Mouse (Mus musculus) B cell, adult 2 months (primary cell): Measurements from ENCODE around the gene Pla2g3.

Source experiments
- DNase-seq, 2 experiments: peaks; one replicate each; pipeline ENCODE4 v3.0.0; 2022

Pla2g3 gene

DNA sequence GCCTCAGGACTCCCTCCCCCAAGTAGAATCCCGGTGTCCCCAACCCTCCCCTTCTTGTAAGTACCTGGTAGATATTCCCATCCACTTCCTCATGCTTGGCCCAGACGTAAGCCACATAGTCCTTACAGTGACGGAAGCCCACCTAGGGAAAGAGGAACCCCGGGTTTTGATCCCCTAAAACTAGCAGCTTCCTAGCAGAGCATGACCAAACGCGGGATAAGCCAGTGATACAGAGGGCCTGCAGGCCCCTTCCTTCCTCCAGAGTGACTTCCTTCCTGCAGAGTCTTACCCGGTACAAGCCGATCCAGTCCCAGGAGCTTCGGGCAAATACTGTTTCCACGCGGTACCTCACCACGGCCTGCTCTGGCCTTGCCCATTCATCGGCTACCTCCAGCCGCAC lies 7.4 kb downstream of the Pla2g3 start:
- DNase-seq = no peak

DNA sequence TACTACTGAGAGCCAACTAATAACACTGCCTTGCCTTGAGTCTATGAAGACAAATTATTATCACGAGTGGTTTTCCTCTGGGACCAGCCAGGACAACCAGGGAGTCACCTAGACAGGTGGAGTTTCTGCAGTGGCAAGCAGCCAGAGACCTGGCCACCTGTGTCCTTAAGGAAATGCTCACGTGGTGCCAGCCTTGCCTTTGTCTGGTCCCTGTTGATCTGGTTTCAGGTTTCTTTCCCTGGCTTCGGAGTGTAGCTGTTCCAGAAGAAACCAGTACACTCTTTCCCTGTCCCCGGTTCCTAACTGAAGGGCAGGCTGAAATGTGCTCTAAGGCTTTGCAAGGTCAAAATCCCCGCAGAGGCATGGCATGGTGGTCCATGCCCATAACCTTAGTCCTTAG lies 8.7 kb downstream of the Pla2g3 start:
- DNase-seq = no peak

DNA sequence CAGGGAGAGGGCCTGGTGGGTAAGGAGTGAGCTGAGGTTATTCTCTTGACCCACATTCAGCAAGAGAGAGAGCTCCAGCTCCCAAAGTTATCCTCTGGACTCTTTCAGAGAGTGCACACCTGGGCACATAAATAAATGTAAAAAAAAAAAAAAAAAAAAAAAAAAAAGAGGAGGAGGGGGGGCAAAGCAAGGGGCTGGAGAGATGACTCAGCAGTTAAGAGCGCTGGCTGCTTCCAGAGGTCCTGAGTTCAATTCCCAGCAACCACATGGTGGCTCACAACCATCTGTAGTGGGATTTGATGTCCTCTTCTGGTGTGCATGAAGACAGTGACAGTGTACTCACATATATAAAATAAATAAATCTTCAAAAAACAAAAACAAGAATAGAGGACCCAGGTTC lies 9.2 kb downstream of the Pla2g3 start:
- DNase-seq = no peak

DNA sequence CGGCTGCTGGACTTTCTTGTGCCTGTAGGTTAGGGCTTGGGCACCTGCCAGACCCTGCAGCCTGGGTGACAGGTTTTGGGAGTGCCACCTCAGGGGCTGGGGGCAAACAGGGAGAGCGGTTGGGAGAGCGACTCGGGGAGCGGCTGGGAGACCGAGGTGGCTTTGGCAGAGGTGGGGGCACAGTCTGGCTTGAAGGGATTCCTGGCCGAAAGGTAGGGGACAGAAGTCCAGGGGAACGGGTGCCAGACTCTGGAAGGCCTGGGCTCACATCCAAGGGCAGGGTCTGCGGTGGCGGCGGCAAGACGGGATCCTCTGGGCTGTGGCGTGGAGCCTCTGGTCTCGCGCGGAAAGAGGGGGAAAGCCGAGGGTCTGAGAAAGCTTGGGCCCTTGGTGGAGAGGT lies 14.0 kb downstream of the Pla2g3 start:
- no peak for DNase-seq

DNA sequence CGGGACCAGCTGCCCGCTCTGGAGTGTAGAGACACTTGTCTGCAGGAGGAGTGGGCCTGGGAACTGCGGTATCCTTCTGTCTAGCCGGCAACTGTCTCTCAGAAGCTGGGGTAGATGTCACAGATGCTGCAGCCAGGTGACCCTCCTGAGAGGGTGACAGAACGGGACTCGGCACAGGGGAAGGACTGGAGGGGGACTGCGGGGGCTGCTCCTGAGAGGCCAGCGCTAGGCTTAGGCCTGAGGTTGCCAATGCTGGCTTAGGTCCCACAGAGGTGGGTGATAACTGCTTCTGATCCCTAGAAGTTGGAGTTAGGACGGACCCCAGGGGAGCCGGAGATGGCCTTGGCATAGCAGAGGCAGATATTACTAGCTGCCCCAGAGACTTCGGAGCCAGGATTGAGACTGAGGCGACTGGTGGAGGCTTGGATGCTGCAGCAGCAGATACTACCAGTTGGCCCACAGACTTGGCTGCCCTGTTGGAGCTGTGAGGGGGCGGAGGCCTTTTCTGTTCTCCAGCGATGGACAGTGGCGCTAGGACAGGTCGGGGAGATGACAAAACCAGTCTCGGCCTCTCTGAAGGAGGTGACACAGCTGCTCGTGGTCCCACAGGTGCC lies 14.5 kb downstream of the Pla2g3 start:
- DNase-seq = no peak

DNA sequence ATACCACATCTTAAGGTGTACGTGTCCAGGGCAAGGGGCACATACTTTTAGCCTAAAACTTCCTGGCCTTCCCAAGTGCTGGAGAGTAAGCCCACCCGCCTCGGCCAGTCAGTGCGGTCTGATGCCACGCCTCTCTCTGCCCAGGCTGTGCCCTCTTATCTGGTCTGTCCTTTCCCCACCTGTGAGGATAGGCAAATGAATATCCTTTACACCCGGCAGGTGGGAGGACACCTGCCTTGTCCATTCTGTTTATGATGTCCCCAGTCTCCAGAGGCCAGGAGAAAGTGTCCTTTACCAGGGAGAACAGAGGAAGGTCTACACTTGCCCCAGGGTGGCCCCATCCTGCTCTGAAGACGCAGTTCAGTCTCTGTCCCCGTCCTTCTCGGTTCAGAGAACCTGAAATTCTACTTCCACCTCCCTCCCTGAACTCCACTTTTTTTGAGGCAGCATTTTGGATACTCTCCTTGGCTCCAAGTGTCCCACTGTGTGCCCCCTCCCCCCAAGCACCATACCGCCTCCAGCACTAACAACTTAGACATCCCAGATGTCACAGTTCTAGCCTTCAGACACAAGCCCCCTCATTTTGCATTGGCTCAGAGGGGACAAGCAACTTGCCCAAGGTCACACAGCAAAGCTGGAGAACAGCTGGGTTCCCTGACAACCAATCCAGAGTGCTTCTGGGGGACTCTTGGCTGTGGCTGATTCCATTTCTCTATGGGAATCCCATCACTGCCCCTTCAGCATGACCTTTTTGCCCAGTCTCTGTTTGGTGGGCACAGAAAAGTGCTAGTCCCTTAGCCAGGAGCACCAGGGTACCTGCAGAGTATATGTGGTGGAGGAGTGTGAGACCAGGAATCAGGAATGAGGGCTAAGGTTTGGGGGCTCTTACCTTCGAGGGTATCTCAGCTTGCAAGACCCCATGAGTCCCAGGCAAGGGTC lies 15.9 kb downstream of the Pla2g3 start:
- no peak for DNase-seq

DNA sequence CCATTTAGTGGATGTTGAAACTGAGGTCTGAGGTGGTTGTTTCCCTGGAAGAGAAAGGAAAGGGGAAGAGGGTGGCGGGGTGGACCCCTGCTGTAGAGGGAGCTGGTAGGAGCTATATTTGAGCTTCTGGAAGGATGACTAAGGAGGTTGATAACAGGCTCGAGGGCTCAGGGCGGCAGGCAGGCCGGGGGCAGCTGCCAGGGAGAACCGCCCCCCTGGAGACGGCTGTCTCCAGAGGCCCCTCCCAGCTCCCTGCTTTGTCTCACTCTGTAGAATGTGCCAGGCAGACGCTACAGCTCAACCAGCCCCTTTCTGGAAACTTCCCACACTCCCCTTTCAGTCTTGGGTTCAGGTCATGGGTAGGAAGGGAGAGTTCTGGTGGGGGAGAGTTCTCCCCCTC lies 20.1 kb downstream of the Pla2g3 start:
- no peak for DNase-seq

DNA sequence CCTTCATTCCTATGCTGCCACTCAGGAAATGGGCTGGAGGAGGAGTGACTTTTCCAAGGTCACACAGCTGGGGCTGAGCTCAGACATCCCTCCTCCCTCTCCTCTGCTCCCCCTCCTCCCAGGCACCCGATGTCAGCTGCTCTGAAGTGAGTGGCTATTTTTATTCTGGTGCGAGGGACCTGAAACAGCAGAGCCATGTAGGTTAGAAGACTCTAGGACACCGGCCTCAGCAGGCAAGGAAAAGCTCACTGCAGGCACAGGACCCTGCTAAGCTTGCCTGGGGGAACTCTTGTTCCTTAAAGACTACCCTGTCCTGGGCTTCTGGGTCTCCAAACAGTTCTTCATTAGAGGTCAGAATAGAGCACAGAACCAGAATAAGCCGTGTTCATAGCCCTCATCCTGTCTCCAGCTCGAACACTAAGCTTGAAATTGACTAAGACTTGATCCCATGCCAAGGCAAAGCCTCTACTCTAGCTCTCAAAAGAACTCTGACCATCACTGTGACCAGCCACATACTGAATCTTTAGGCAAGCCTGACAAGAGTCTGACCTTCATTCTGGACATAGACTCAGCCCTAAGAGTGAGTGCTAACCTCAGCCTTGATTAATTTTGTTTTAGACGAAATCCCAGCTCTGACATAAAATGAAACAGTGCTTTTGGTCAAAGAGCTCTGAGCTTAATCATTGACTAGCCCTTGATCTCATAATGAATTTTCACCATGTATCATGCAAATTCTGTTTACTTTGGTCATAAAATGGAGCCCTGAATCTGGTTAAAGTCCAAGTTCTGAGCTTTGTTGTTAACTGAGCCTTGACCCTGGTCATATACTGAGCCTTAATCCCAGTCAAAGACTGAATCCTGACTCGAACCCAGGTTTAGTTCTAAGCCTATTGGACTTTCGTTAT lies 21.3 kb downstream of the Pla2g3 start:
- DNase-seq = no peak

DNA sequence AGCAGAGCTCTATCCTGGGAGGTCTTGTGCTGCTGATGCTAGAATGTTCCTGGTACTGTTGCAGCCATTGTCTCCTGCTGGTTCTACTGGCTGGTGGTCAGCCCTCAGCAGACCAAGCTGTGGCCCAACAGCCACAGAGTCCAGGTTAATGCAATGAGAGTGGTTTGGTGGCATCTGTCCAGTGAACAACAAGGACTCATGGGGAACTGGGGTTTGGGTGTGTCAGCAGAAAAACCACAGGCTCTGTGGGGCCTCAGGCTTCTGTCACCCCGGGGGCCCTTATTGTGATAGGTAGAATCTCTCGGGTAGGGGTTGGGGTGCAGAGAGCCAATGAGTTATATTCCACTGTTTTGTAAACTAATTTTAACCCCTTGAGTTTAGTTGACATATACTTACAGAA lies 22.2 kb downstream of the Pla2g3 start:
- DNase-seq = no peak

DNA sequence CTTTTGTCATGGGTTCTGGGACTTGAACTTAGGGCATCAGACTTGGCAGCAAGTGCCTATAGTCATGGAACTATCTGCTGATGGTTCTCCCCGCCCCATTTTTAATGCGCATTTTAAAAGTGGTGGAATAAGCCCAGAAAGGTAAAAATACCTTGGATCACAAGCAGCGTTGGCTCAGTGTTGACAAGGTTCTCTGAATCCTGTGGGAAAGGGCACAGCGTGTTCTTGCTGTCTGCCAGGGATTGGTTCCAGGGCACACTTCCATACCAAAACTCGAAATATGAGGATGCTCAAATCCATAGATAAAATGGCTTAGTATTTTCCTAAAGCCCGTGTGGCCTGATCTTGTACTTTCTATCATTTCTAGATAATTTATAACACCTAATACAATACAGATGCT lies 25.2 kb downstream of the Pla2g3 start:
- DNase-seq = no peak

DNA sequence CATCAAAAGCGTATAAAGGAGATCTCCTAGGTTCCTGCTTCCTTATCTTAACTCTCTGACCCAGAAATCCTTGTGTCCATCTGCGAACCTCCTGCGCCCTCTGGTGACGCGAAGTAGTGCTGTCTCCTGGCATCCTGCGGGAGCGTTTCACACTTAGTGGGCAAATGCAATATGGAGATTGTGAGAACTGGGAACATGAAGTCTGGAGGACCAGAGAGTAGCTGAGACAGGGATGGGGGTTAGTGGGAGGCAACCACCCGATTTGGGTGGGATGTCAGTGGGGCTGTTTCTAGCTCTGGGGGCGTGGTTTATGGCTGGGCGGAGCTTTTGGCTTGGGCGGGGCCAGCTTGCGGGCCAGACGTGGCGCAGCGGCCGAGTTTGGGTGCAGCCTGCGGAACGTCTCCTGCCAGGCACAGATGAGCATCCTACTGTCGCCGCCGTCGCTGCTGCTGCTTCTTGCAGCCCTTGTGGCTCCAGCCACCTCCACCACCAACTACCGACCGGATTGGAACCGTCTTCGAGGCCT lies 26.5 kb downstream of the Pla2g3 start, which contains the start of gene Selenom:
Gene Selenom (plus strand): TSS at position 156 of the 526 bp plus-strand sequence.
- peak; percentile 84 to 86 for DNase-seq

DNA sequence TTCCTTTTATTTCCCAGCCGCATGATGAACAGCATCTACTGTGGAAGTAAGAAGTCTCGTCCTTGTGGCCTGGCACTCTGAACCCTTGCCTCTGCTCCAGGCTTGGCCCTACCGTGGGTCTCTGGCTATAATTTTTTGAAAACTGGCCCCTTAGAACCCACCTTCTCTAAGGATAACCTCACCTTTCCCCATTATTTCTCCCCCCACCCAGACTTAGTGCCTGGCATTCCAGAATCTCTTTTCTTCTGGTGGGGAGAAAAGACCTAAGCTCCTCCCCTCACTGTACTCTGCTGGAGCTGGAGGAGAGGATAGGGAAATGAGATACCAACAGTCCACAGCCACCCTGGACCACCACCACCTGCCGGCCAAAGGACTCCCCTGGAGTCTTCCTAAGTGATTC lies 27.1 kb downstream of the Pla2g3 start:
- no peak for DNase-seq

DNA sequence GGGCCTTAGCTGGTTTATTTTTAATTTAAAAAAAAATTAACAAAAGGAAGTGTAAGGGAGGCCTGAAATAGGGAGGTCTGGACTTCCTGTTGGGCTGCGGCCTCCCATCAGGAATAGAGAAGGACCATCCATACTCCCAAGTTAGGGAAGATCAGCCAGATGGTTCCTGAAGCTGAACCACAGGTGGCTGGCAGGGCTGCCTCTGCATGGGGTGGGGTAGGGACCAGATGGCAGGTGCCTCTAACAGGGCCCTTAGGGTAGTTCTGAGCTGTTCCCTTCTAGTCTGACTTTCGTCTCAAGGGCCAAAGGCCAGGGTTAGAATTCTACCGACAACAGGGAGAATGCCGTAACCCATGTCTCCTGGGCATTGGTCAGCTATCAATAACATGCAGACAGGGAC lies 27.6 kb downstream of the Pla2g3 start:
- DNase-seq = no peak

DNA sequence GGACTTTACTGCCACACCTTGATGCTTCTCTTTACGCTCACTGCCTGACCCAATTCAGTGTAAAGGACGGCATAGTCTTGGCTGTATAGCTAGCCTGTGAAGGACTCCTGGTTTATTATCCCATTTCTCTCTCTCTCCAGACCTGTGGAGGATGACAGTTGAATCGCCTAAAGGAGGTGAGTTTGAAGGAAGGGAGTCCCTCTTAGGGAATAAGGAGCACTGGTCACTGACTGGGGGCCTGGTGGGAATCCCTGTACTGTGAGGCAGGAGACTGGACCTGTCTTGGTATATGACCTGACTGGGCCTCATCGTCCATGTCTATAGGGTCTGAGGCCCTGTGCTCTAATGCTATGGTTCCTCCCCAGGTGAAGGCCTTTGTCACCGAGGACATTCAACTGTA lies 28.0 kb downstream of the Pla2g3 start:
- no peak for DNase-seq

DNA sequence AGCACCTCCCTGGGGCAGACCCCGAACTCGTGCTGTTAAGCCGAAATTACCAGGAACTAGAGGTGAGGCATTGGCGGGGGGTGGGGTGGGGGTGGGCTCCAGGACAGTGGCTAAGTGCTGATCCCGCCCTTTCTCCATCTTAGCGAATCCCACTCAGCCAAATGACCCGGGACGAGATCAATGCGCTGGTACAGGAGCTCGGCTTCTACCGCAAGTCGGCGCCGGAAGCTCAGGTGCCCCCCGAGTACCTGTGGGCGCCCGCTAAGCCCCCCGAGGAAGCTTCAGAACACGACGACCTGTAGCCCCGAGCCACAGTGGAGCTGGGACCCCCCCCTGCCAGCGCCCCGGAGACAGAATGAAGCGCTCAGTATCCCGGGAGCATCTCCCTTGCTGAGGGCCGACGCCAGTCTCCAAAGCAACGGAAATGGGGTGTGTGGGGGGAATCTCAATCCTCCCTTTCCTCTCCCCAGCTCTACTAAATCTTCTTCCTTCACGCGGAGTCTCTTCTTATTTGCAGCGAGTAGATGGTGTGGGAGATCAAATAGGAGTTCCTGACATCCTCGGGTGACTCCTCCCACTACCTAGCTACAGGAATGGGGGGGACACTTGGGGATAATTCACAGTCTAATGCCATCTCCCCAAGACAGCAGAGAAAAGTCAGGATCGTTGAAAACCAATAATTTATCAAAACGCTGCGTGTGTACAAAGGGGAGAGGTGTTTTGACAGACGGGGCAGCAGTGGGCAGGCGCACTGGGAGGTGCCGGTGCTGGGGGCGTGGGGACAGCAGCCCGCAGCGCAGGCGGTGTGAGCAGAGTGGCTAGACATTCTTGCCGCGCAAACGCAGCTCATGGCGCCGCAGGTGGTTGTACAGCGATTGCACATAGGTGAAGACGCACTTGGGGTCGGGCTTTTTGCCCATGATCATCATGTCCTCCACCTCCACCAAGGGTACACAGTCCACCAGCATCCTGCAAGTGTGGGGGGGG lies 29.1 kb downstream of the Pla2g3 start:
- peak; percentile 37 for DNase-seq

DNA sequence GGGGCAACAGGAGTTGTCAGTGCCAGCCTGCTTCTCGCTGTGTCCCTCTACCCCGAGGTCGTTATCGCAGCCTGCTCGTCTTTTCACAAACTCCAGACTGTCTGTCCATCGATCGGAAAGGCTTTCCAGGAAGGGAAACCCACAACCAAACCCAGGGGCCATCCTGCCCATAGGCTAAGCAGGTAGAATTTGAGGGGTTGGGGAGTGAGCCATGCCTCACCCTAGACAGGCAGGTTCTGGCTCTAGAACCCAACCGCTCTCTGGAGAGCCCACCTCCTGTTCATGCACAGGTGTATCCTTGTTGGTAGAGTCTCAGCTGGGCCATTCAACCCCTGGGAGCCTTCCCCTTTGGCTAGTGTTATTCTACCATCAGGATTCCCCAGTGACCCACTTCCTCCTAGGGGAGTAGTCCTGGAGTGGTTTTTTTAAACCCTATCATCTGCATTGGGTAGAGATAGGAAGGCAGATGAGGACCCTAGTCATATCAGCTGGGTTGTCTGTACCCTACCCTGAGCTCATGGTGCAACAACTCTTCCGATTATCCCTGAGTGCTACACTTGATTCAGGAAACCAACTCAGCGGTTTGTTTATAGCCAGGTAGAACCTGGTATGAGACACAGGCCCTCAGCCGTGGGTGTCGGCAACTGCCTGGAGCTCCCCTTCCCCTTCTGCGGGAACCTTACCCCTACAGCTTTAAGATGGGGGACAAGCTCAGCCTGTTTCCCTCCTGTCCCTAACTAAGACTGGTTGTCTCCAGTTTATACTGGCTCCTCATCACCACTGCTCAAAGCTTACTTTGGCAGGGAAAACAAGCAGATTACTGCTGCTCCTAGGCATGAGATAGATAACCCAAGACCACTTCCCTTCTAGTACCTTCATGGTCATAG lies 30.0 kb downstream of the Pla2g3 start:
- DNase-seq = no peak

DNA sequence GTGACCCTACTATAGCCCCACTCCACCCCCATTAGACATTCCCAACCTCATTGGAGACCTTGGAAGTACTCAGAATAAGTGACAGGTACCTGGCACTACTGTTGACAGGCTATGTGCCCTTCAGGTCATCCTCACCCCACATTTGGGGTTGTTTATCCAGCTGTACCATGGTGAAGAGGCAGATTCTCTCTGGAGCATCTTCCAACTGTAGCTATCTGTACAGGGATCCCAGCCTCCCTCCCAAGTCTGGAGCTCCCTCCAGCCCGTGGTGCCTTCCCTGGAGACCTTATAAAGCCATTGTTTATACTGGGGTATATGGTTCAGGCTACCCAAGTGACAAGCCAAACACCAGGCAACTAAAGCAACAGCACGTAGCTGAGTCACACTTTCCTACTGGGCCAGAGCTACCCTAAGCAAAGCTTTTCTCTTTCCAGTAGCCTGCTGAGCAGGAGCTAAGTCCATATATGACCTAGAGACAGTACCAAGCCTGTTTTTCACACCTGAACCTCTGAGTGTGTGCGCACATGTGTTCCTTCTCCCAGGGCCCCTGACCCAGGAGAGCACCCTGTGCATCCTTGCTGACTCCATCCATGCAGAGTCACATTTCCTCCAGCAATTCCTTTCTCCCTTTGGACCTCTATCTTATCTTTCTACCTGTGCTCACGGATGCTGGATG lies 31.1 kb downstream of the Pla2g3 start:
- DNase-seq = no peak

DNA sequence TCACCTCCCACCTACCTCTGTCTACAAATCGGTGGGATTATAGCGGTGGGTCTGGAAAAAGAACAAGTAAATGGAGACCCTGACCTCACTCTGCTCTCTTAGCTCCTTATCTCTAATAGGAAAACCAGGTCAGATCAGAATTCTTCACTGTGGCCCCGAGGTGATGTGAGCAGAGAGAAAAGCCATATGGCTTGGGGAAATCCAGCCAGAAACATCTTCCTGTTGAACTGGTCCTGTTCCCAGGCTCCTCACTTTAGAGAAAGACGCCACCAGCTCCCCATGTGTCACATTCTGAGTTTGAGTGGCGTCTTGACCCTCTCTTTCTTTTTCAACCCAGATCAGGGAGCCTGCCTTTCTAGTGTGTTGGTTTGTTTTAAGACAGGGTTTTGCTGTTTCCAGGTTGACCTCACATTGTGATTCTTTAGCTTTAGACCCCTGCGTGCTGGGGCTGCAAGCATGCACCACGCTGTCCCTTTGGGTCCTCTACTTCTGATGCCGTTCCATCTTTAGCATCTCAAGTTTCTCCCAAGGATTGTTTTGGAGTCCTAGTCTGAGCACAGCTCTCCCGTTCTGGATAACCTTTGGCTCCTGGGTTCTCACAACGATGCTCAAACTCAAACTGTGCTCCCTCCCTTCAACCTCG lies 31.8 kb downstream of the Pla2g3 start:
- no peak for DNase-seq

DNA sequence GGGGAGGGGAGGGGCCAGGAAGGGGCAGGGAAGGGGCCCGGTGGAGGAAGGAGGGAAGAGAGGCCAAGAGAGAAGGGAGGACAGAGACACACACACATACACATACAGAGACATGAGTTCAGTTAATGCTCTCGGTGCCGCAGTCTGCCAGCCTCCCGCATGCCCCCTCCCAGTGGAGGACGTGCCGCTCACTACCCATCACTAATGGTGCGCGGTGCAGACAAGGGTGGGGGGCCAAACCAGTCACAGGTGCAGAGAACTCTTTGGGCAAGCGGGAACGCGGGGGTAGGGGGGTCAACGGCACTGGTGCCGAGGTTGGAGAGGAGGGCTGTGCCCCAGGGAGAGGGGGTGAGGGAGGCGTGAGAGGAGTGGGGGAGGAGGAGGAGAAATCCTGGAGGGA lies 32.8 kb downstream of the Pla2g3 start:
- no peak for DNase-seq
